Mouse (Mus musculus) c-Kit-positive CD71-positive TER-119-negative erythroid progenitor cells, embryonic 14.5 days (primary cell): Measurements from ENCODE around the gene Chst15.
A peak's percentile ranks its signal among the peaks of the same experiment; 100 is the strongest.

Experiments
- DNase-seq: peaks from one replicate; pipeline ENCODE4 v3.0.0-alpha.2; 2013; ENCODE audit warnings: low read depth

Chst15 gene

DNA sequence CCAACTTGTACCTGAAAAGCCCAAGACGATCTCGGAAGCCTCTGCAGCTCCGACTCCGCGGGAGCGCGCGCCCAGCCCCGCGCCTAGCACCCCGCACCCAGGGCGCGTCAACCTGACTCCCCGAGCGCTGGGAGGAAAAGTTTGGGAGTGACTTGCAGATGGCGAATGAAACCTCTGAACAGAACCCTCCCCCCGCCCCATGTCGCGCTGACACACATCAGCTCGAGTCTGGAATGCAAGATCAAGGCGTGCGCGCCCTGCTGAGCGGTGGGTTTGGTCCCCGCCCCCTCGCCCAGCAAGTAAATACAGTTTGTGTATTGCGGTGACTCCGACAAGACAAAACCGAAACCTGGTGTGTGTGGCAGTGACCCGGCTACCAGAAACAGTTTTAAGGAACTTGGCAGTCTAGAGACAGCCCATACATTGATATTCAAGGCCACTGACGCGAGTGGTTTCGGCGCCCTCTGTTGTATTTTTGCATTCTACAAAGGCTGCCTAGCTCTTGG, at the start of gene Chst15:
Gene Chst15 (minus strand): TSS at position 193 of the 506 bp plus-strand sequence.
- DNase-seq = peak; percentile 15

DNA sequence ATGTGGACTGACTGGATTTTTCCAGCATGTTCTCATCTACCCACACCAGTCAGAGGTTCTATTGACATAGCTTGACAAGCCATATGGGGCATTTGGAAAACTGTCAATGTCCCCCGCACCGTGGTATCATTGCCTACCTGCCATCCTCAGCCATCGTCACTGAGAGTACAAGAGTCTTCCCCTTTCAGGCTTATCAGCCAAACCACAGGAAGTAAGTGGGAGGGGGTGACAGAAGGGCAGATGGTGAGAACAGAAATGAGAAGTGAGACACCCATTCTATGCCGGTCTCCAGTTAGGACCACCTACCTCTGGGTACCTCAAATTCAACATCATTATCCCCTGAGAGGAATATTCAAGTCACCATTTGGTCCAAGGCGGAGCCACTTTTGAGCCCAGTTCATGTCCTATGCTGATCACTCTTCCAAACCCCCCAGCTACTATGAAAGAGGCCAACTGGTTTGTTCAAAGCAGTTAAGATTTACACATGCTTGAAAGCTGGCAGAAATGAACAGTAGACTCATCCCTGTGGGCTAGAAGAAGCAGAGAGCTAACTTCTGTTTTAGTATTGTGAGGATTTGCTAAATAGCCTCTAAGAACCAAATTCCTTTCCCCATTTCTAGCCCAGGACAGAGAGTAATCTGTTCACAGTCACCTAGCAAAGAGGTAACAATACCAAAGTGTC, 48.8 kb upstream of the Chst15 start:
- no peak for DNase-seq

DNA sequence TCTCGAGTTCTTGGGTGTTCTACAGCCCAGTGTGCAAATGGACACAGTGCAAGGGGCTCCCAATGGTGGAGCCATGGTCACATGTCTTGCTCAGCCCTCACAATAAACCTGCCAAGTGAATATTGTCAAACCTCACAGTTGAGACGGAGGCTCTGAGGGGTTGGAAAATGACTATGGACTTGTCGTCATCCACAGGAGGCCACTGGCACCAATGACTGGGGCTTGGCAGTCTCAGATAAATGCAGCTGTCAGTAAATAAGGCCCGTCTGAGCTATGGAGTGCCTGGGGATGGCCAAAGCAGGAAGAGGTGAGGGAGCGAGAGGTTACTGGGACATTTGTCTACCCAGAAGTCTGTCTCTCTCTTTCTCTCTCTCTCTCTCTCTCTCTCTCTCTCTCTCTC, 48.1 kb upstream of the Chst15 start:
- DNase-seq = no peak

DNA sequence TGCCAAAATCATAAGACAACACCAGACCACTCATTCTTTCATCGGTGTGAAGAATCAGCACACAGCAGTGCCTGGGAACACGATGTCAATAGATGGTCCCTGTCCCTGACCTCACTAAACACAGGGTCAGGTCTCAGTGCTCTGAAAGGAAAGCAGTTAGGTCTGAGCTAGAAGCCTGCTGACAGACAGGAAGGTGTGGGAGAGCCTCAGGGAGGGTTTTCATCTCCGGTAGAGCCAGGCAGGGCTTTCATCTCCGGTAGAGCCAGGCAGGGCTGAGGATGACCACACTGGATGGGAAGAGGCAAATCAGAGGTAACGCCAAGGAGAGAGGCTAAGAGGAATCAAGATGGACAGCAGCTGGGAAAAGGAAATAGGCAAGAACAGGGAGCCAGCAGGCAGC, 47.5 kb upstream of the Chst15 start:
- no peak for DNase-seq

DNA sequence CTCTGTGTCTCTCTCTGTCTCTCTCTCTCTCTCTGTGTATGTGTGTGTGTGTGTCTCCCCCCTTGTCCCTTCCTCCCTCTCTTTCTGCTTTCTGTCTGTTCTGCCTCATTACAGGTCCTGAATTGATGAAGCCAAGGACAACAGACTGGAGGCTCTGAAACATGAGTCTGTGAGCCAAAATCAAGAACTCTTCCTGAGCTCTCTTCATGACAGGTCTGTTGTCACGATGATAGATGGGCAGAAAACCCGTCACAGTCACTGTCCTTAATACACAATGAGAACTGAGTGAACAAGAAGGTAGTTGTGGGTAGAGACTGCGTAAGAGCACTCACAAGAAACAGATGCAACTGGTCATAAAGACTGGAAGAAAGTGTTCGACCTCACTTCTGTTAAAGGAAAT, 43.3 kb upstream of the Chst15 start:
- no peak for DNase-seq

DNA sequence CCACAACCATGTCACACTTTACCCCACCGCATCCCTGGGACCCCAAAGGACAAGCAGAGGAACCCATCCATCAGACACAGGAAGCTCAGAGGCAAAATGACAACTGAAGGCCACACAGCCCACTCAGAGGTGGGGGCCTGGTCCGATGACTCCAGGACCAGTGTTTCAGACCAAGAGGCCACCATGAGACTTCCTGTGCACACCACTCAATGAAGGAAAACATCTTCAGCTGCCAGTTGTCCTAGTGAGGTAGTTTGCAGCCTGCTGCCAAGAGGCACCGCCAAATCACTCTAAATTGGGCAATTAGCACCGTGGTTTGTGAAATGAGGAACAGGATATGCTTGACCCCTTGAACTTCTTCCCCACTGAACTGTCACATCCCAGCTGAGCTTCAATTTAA, 41.7 kb upstream of the Chst15 start:
- no peak for DNase-seq

DNA sequence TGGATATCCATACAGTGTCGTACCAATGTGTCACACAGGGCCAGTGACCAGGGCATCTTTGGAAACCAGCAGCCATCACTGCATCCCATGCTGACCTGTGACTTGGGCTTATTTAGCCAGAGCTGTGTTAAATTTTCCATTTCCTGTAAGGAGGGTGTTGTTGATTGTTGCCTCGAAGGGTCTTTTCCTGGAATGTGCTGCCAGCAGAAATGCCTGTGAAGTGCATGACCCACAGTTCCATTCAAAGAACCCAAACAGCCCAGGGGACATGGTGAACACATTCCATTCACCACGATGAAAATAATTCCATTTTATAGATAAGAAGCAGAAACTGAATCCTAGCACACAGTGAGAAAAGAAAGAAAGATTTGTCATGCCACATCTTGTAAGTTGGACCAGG, 41.2 kb upstream of the Chst15 start:
- DNase-seq = no peak

DNA sequence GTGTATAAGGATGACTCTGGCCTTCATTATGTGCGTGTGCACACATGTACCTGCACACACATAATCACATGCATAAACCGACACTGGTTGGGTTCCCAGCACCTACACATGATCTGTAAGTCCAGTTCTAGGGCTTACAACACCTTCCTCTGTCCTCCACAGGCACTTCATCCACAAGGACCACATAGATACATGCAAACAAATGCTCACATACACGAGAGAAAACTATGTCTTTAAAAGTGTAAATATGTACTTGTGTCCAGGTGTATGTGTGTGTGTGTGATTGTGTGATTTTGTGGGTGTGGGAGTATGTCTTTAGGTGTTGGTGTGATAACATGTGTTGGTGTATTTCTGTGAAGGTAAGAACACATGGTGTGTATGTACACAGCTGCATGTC, 40.8 kb upstream of the Chst15 start:
- DNase-seq = no peak

DNA sequence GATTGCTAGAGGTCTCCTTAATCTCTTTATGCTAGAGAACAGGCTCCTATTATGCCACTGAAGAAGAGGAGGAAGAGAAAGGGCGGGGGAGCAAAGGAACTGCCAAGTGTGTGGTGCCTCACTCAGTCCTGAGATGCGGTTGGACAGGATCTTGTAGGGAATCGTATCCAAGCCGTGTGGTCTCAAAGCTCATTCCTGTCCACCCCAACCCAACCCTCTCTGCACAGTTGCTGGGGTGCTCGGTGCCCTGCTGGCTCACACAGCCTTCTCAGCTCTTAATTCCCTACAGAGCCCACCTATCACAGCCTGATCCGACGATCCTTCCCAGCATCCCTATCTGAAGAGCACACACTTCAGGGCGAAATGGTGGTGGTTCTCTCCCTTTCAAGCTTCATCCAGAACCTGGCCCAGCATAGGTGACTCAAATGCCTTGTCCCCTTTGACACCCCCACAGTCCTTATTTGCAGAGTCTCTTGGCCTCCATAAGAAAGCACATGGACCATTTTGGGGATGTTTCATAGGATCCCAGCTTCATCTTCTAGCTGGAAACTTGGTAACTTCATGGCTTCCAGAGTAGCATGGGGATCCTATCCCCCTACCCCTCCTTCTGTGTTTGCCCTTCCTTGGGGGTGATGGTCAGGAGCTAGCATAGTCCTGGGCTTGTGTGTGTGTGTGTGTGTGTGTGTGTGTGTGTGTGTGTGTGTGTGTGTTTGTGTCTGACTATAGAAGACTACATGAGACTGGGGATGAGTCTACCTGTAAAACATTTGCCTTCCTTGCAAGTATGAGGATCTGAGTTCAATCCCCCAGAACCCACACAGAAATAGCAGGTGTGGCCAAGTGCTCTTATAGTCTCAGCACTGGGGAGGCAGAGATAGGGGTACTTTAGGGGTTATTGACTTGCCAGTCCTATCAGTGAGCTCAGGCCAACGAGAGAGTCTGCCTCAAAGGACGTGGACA, 40.1 kb upstream of the Chst15 start:
- no peak for DNase-seq

DNA sequence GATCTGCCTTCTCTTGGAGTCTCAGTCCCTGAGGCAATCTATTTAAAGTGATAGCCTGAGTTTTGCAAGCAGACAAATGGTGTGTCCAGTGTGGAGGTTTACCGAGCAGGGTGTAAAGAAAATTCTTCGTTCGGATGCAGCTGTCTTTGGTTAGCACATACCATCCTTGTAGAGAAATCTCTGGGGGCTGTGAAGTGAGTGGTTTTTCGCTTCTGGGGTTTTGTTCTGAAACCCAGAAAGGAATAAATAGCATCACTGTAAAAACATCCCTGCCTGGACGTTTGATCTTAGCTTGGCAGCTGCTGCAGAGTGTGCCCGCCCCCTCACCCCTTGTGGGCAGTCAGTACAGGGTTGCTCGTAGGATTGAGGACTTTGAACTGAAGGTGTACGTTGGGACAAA, 39.2 kb upstream of the Chst15 start:
- no peak for DNase-seq

DNA sequence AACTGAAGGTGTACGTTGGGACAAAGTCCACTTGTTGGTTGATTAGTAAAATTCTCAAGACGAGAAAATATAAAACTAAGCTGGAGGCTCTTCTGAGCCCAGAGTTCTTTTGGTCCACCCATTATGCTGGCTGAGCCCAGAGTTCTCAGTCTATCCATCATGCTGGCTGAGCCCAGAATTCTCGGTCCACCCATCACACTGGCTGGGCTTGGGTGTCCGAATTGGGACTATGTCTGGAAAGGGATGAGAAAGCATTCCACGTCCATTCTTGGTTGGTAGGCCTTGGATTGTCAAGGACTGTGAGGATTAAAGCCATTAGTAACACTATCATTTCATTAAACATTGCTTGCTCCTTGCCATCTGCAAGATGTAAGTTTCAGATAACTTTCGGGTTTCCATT, 38.7 kb upstream of the Chst15 start:
- DNase-seq = no peak

DNA sequence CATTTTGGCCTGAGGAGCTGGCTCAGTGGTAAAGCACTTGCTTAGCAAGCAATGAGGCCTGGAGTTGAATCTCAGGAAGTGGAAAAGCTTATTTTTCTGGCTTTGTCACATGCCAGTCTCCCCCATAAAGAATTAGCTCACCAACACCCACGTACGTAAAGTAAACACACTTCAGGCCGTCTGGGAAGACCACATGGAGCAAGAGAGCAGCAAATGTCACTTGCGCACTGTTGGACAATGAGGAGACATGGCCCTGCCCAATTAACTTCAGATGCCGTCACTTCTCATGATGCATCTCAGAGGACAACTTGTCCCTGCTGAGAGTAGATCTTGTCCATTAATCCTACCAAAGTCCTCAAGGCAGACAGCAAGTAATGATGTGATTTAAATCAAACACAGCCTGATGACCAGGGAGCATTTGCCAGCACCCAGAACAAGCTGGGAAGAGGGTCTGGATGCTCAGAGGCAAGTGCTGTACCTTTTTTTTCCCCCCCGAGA, 32.1 kb upstream of the Chst15 start:
- DNase-seq = no peak

DNA sequence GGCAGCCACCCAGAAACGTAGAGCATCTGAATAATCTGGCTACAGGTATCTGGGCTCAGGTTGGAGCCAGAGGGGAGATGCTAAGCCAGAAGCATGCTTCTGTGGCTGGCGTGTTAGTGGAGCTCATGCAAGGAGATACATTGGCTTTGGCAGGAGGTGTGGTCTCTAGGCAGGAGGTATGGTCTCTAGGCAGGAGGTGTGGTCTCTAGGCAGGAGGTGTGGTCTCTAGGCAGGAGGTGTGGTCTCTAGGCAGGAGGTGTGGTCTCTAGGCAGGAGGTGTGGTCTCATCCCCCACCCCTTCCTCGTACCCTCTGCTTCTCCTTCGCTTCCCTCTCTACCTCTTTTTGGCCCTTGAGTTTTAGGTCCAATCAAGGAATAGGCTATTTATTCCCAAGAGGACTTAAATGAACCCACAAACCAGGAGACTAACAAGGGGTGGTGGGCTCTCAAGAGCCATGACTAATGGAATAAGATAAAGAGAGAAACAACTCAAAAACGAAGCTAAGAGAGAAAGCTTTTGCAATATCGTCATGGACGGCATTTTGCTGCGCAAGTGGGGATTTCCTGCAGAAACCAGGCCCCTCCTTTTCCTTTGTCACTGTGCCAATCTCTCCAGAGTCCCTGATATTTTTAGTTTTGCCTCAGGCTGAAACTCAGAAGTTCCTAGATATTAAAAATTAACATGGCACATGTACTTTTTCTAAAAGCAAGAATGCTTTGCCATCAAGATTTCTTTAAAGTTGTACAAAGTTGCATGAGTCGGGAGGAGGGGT, 30.4 kb upstream of the Chst15 start:
- no peak for DNase-seq

DNA sequence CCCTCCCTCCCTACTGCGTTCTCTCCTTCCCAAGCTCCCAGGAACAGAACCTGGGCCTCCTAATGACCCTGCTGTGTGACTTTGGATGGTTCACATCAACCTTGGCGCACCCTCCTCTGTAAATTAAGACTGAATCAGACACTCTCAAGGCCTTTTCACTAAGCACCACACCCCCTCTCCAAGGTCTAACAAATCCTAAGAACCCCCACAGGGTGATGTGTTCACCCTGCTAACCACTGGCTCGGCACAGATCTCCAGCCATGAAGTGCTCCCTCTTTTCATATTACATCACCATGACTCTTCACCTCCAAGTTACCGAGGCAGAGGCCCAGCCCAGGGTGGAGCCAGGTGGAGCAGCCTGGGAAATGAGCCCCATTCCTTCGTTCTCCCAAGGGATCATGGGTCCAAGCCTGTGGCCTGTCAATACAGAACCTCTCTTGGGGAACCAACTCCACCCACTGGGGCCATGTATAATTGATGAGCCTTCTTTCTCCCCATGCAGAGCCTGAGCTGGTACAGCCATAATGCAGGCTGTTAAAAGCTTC, 28.6 kb upstream of the Chst15 start:
- no peak for DNase-seq

DNA sequence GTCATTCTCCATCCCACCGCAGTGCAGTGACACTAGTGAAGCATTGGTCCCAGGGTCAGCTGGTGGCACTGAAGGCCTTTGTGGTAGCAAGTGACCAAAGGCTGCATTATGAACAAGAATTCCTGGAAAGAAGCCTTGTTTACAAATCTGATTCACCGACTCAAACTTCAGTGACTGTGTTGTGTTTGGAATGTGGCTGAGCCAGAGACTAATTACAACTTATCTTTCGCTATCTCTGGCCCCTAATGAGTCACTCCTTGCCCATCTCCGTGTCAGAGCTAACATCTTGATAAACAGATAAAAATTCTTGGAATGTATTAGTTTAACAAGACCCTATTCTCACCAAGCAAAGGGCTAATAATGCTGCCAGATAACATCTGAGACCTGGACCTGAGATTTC, 27.6 kb upstream of the Chst15 start:
- DNase-seq = no peak

DNA sequence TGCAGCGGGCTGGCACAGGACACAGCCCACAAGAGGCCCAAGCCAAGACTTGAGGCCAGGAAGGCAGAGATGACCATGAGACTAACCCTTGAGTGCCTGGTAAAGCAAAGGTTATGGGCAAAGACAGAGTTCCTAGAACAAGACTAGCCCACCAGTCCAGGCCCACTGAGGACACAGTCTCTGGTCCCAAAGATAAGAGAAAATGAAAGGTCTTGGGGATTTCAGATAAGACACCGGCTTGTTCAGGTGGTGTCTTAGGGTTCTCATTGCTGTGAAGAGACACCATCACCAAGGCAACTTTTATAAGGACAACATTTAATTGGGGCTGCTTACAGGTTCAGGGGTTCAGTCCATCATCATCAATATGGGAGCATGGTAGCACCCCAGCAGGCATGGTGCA, 26.9 kb upstream of the Chst15 start:
- no peak for DNase-seq

DNA sequence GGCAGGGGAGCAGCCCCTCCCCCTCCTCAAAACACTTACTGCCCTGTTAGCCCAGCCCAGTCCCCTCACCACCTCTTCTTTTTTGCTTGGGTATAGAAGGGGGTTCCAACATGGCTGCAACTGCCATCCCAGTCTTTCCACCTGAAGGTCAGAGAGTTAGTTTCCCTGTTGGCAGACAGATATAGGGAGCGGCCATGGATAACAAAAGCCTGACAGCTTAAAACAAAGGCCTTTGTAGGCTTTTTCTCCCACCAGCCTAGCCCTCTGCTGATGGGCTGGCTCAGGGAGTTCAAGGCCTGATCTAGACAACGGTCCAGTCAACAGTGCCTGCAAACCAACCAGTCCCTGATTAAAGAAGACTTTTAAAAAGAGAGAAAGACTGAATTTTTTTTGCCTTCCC, 26.1 kb upstream of the Chst15 start:
- no peak for DNase-seq

DNA sequence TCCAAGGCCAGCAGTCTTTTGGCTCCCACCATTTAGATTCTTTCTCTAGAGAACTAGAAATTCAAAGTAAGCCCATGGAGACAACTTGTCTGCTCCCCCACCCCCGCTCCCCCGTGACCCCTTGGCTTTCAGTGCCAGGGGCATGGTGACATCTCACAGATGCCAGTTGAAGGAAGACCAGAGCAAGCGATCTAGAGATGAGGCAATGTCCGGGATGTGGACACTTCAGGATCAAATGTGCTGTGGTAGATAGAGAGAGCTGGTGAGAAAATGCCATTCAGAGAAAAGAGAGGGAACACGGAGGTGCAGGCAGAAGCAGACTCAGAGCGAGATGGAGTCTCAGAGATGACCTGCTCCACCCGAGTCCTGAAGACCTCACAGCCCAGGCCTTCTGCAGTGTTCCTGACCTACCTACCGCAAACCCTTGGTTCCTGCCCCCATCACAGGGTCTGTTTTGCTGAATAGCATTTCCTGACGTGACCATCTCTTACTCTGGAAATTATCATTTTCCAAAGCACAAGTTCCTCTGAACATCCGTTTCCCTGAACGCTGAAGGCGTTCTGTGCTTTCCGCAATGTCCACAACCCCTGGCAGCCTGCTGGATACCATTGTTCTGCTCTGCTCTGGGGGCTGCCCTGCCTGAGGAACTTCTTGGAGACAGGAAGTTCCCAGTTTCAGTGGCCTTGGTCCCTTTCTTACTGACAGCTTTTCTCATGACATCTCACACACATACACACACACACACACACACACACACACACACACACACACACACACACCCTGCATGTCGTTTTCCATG, 22.2 kb upstream of the Chst15 start:
- DNase-seq = no peak

DNA sequence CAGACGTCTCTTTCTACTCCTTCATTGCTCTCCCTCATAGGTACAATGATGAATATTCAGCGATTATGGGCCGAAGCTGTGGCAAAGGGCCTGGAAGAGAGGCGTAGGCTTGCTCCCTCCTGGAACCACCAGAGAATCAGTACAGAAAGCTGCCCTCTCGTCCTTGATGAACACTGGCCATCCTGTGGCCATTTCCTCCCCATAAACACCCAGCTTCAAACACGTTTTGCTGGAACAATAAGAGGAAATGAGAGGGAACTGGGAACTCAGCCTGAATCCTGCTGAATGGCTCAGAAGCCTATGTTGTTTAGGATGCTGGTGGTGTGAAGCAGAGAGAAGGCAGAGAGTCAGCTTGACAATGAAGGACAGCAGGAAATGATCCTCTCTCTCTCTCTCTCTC, 21.3 kb upstream of the Chst15 start:
- no peak for DNase-seq

DNA sequence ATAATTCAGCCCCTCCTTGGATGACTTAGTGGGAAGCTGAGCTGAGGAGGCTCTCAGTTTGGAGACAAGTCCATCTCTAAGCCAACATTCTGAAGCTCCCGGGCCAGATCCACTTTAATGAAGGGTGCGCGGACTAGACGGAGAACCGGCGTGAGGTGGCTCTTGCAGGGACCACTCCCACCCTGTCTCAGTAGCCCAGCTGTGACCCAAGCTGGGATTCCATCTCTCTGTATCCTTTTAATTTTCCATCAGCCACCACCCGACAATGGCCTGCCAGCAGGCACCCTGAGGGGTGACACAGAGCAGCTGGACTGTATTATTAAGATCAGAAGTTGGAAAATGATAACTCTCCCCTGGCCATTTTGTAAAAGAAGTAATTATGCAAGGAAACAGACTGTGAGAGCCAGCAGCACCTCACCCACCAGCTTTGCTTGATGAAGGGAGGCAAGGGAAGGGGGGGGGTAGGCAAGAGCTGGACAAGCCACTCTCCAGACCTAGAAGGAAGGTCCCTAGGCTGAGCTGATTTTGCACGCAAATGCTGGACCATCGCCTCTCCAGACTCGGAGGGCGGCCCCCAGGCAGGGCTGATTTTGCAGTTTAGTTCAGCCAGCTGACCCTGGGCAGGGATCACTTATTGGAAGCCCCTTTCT, 20.4 kb upstream of the Chst15 start:
- DNase-seq = no peak

DNA sequence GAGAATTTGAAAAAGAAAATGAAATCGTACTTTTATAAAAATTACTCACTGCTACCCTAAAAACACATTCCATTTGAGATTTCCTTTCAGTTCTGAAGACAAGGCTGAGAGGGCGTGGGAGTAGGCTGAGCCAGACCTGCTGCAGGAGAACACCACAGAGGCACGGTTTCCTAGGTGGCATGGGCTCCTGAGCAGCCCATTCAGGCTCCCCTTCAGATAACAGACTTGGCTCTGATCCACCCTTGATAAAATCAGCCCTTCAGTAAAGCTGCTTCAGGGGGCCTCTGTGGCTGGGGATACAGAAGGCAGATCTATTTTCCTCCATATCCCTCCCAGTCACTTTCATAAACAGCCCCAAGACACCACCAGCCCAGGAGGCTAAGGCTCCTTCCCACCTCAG, 19.8 kb upstream of the Chst15 start:
- no peak for DNase-seq
